Mouse (Mus musculus) thymus, adult 2 months (tissue): Measurements from ENCODE around the gene Actl11.

Source experiments
- CTCF ChIP-seq: fragments of 200-500 bp; IDR thresholded peaks from 2 replicates; pipeline ENCODE4 v1.5.1; 2012; ENCODE audit warnings: mild to moderate bottlenecking, control low read depth, low read length, moderate library complexity, borderline replicate concordance; ENCODE audit not compliant: control insufficient read depth, poor library complexity, insufficient read depth; ENCODE audit errors: extremely low read depth
- POLR2A ChIP-seq: fragments of 200-500 bp; IDR thresholded peaks from 2 replicates; pipeline ENCODE4 v1.6.1; 2012; ENCODE audit warnings: mild to moderate bottlenecking, low read length, control low read depth, moderate library complexity; ENCODE audit not compliant: control insufficient read depth, poor library complexity, insufficient read depth; ENCODE audit errors: extremely low read depth

- TF ChIP-seq POLR2A (no peak), CTCF (no peak)
These were observed 19.7 kb upstream of the Actl11 start for GRCm38 (mm10) chr9:107908410-107909158.
